In the genomic region with DNA sequence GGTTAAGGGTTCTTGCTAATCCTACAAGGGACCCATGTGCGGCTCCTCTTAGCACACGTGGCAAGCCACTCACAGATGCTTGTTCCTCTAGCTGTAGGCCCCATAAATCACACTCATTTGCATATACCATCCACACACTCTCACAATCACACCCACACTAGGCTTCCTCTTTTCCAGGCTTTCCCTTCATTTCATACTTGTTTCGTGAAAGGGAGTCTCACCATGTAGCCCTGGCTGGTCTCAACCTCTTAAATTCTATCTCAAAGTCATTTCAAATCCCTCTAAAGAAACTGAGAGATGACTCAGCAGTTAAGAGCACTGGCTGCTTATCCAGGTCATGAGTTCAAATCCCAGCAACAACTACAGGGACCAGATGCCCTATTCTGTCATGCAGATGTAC, we compare ENCODE assay signal across 8 mouse cellular contexts. TPM values are rescaled to one million over a fixed set of nuclear protein-coding genes. Genes with fewer than 3 reads are reported as not detected.
DNase-seq lines count a peak whose midpoint lies in the region; ATAC-seq and TF ChIP-seq lines count a peak whose summit lies in the region.

No protein-coding gene starts in this region.

- peaks cover 6% of the 10 kb centered on the region for H3K4me1 ChIP-seq in heart, adult 2 months (ENCODE audit: control insufficient read depth, insufficient read depth, low read length)
- peaks cover 28% of the 10 kb centered on the region for H3K4me1 ChIP-seq in forebrain, embryonic 14.5 days (ENCODE audit: control insufficient read depth, insufficient read depth, low read length)
- H3K4me1 ChIP-seq in liver, embryonic 16.5 days (ENCODE audit: control insufficient read depth, low read depth, low read length) = peaks cover 32% of the 10 kb centered on the region

- H3K27me3 ChIP-seq in heart, adult 2 months (ENCODE audit: control insufficient read depth, insufficient read depth, low read length) = no peaks in the 10 kb centered on the region
- H3K27me3 ChIP-seq in C2C12 (ENCODE audit: control insufficient read depth, insufficient read depth, insufficient read length) = no peaks in the 10 kb centered on the region
- H3K27me3 ChIP-seq in forebrain, embryonic 14.5 days (replicated peaks; ENCODE audit: control insufficient read depth, insufficient read depth, low read length) = no peaks in the 10 kb centered on the region
- no peaks in the 10 kb centered on the region for H3K27me3 ChIP-seq in liver, embryonic 16.5 days (ENCODE audit: control insufficient read depth, insufficient read depth, low read depth, low read length)

- no peak overlapping the region for H3K27ac ChIP-seq in heart, adult 2 months
- H3K27ac ChIP-seq in forebrain, embryonic 14.5 days (ENCODE audit: low read depth, low read length) = no peak overlapping the region
- H3K27ac ChIP-seq in liver, embryonic 16.5 days (ENCODE audit: low read length) = no peak overlapping the region

- H3K4me3 ChIP-seq in heart, adult 2 months = peak overlapping the region; percentile 23; the same call in 1 of the 2 replicates
- peak overlapping the region; percentile 80 for H3K4me3 ChIP-seq in C2C12 (ENCODE audit: insufficient read depth, poor library complexity, severe bottlenecking)
- H3K4me3 ChIP-seq in forebrain, embryonic 14.5 days (ENCODE audit: low read depth, low read length) = peak overlapping the region; percentile 67
- H3K4me3 ChIP-seq in liver, embryonic 16.5 days (ENCODE audit: low read depth, low read length) = peak overlapping the region; percentile 93

- peaks cover 5% of the 10 kb centered on the region for H3K36me3 ChIP-seq in heart, adult 2 months (ENCODE audit: control insufficient read depth, insufficient read depth, low read length)
- H3K36me3 ChIP-seq in C2C12 (ENCODE audit: control insufficient read depth, insufficient read depth) = peaks cover 71% of the 10 kb centered on the region
- peaks cover 58% of the 10 kb centered on the region for H3K36me3 ChIP-seq in forebrain, embryonic 14.5 days (ENCODE audit: control insufficient read depth, insufficient read depth, low read length)
- H3K36me3 ChIP-seq in liver, embryonic 16.5 days (ENCODE audit: control insufficient read depth, insufficient read depth) = peaks cover 41% of the 10 kb centered on the region

- H3K9ac ChIP-seq in heart, adult 2 months (ENCODE audit: low read depth, low read length) = no peak overlapping the region
- H3K9ac ChIP-seq in forebrain, embryonic 14.5 days (ENCODE audit: low read length) = peak overlapping the region; percentile 86; the same call in 1 of the 2 replicates
- peak overlapping the region; percentile 35; the same call in 1 of the 2 replicates for H3K9ac ChIP-seq in liver, embryonic 16.5 days (ENCODE audit: low read depth, low read length)

- whole genome bisulfite sequencing in heart, adult 2 months = 62% methylated on average over 3 of the region's 3 CpGs
- WGBS in forebrain, embryonic 14.5 days = 69% methylated on average over 3 of the region's 3 CpGs
- 31% methylated on average over 3 of the region's 3 CpGs for WGBS in liver, embryonic 16.5 days (ENCODE audit: insufficient replicate concordance)

- ATAC-seq in forebrain, embryonic 14.5 days = no peak
- no peak for ATAC-seq in liver, embryonic 16.5 days (ENCODE audit: low read depth)

- TF ChIP-seq POLR2A in heart, adult 2 months (IDR thresholded peaks at IDR 0.05; ENCODE audit: insufficient read depth, low read depth, low read length) = no peak

- H3K4me2 ChIP-seq in forebrain, embryonic 14.5 days (ENCODE audit: low read length) = peak overlapping the region; percentile 77
- H3K4me2 ChIP-seq in liver, embryonic 16.5 days (ENCODE audit: low read depth, low read length) = peak overlapping the region; percentile 74

- TF ChIP-seq CTCF in heart, adult 2 months (IDR thresholded peaks at IDR 0.05) = no peak
- no peak for TF ChIP-seq CTCF in C2C12 (IDR thresholded peaks at IDR 0.05; ENCODE audit: control insufficient read depth, insufficient read depth, insufficient read length)

- peaks cover 46% of the 10 kb centered on the region for H3K79me3 ChIP-seq in C2C12 (ENCODE audit: low read depth)

- intact Hi-C loops in heart, adult 2 months (cut with DNase I) = no loop called here
- intact Hi-C loops in heart, postnatal 10 days (cut with DNase I) = no loop called here
- intact Hi-C loops in left cerebral cortex, postnatal 36 days (cut with DNase I) = loop anchor here (2.0 kb wide), 1 partner anchor 17 kb away; no protein-coding TSS in a partner anchor

- DNase-seq in heart, adult 2 months = no peak
- DNase-seq in heart, postnatal 10 days = no peak
- no peak for DNase-seq in forebrain, embryonic 14.5 days (ENCODE audit: low spot score)
- no peak for DNase-seq in layer of hippocampus, postnatal 14 days (ENCODE audit: low spot score in 2 of 2)
- no peak for DNase-seq in cerebellum, postnatal 25 days
- no peak for DNase-seq in left cerebral cortex, postnatal 36 days (ENCODE audit: low spot score in 2 of 2)

- no peak for TF ChIP-seq EP300 in heart, adult 2 months (IDR thresholded peaks at IDR 0.05; ENCODE audit: insufficient read depth, low read depth, low read length)

- no peaks in the 10 kb centered on the region for H3K79me2 ChIP-seq in heart, adult 2 months (replicated peaks; ENCODE audit: control insufficient read depth, insufficient read depth, low read length)
- peaks cover 78% of the 10 kb centered on the region for H3K79me2 ChIP-seq in C2C12 (ENCODE audit: control insufficient read depth, insufficient read depth)

- no peak overlapping the region for H3ac ChIP-seq in C2C12 (ENCODE audit: control insufficient read depth, insufficient read length, low read depth)

- H3K9me3 ChIP-seq in forebrain, embryonic 14.5 days (replicated peaks; ENCODE audit: control insufficient read depth, low read length) = no peaks in the 10 kb centered on the region
- no peaks in the 10 kb centered on the region for H3K9me3 ChIP-seq in liver, embryonic 16.5 days (replicated peaks; ENCODE audit: control insufficient read depth, low read length)

TF ChIP-seq in C2C12, 6 proteins besides CTCF, POLR2A, EP300 and RAD21:
- TF ChIP-seq MYOG (IDR thresholded peaks at IDR 0.05; ENCODE audit: control insufficient read depth, extremely low read depth, insufficient read length) = no peak
- no peak for TF ChIP-seq USF1 (IDR thresholded peaks at IDR 0.05; ENCODE audit: low read depth)
- TF ChIP-seq MYOD1 (IDR thresholded peaks at IDR 0.05; ENCODE audit: control insufficient read depth, insufficient read length, low read depth) = no peak
- TF ChIP-seq MAX (IDR thresholded peaks at IDR 0.05) = no peak
- no peak for TF ChIP-seq CEBPB (IDR thresholded peaks at IDR 0.05; ENCODE audit: low read depth)
- TF ChIP-seq FOSL1 (IDR thresholded peaks at IDR 0.05; ENCODE audit: insufficient read depth, low read length, poor library complexity, severe bottlenecking) = no peak

RNA-seq across cellular contexts. Expression of gene Srrt, which starts 1.7 kb away (rescaled TPM):
- total RNA-seq in heart, adult 2 months (2021) = 10 to 100 TPM; 60.5 to 66.4 TPM
- 63.9 and 74.2 TPM in 2 replicates for polyA plus RNA-seq in heart, adult 2 months (2012; rRNA removed)
- total RNA-seq in heart, postnatal 10 days (2021) = 10 to 100 TPM; 91.0 to 91.9 TPM
- polyA plus RNA-seq in C2C12 (2012; fragmentation: generic; extraction: Trizol) = 130 TPM
- 78.9 and 95.2 TPM in 2 replicates for polyA plus RNA-seq in forebrain, embryonic 14.5 days (2014; fragmentation: Nextera tagmentation; extraction: Ambion mirVana)
- polyA plus RNA-seq in liver, embryonic 16.5 days (2015; fragmentation: Nextera tagmentation; extraction: Ambion mirVana) = 68.0 and 69.7 TPM in 2 replicates
- 100 to 1,000 TPM; 189 to 217 TPM for total RNA-seq in layer of hippocampus, postnatal 14 days (2021)
- 100 to 1,000 TPM; 132 to 230 TPM for total RNA-seq in left cerebral cortex, postnatal 36 days (2021)

RNA-seq across cellular contexts. Expression of gene Trip6, which starts 8.4 kb away (rescaled TPM):
- total RNA-seq in heart, adult 2 months (2021) = 10 to 100 TPM; 12.5 to 13.6 TPM
- 23.5 and 24.2 TPM in 2 replicates for polyA plus RNA-seq in heart, adult 2 months (2012; rRNA removed)
- 10 to 100 TPM; 22.5 to 23.3 TPM for total RNA-seq in heart, postnatal 10 days (2021)
- 80.0 TPM for polyA plus RNA-seq in C2C12 (2012; fragmentation: generic; extraction: Trizol)
- polyA plus RNA-seq in forebrain, embryonic 14.5 days (2014; fragmentation: Nextera tagmentation; extraction: Ambion mirVana) = 18.2 and 18.4 TPM in 2 replicates
- 9.3 and 9.6 TPM in 2 replicates for polyA plus RNA-seq in liver, embryonic 16.5 days (2015; fragmentation: Nextera tagmentation; extraction: Ambion mirVana)
- 1 to 10 TPM; 4.6 to 6.0 TPM for total RNA-seq in layer of hippocampus, postnatal 14 days (2021)
- 1 to 10 TPM; 3.5 to 5.1 TPM for total RNA-seq in left cerebral cortex, postnatal 36 days (2021)

RNA-seq across cellular contexts. Expression of gene Ufsp1, which starts 11.4 kb away (rescaled TPM):
- 1 to 10 TPM; 8.1 to 8.8 TPM for total RNA-seq in heart, adult 2 months (2021)
- polyA plus RNA-seq in heart, adult 2 months (2012; rRNA removed) = 11.8 and 12.8 TPM in 2 replicates
- total RNA-seq in heart, postnatal 10 days (2021) = 1 to 10 TPM; 8.8 to 10.0 TPM
- polyA plus RNA-seq in C2C12 (2012; fragmentation: generic; extraction: Trizol) = 10.6 TPM
- polyA plus RNA-seq in forebrain, embryonic 14.5 days (2014; fragmentation: Nextera tagmentation; extraction: Ambion mirVana) = 9.8 and 10.3 TPM in 2 replicates
- 7.0 and 7.8 TPM in 2 replicates for polyA plus RNA-seq in liver, embryonic 16.5 days (2015; fragmentation: Nextera tagmentation; extraction: Ambion mirVana)
- total RNA-seq in layer of hippocampus, postnatal 14 days (2021) = 10 to 100 TPM; 18.0 to 19.9 TPM
- 10 to 100 TPM; 11.4 to 15.0 TPM for total RNA-seq in left cerebral cortex, postnatal 36 days (2021)

RNA-seq across cellular contexts. Expression of gene Ache, which starts 18.5 kb away (rescaled TPM):
- 1 to 10 TPM; 1.5 to 2.2 TPM for total RNA-seq in heart, adult 2 months (2021)
- 3.5 and 4.9 TPM in 2 replicates for polyA plus RNA-seq in heart, adult 2 months (2012; rRNA removed)
- 1 to 10 TPM; 4.6 to 4.8 TPM for total RNA-seq in heart, postnatal 10 days (2021)
- 0.06 TPM for polyA plus RNA-seq in C2C12 (2012; fragmentation: generic; extraction: Trizol)
- 6.9 and 10.9 TPM in 2 replicates for polyA plus RNA-seq in forebrain, embryonic 14.5 days (2014; fragmentation: Nextera tagmentation; extraction: Ambion mirVana)
- 14.4 and 18.6 TPM in 2 replicates for polyA plus RNA-seq in liver, embryonic 16.5 days (2015; fragmentation: Nextera tagmentation; extraction: Ambion mirVana)
- 100 to 1,000 TPM in 1 of 2 experiments, 10 to 100 TPM in 1; 85.6 to 100 TPM for total RNA-seq in layer of hippocampus, postnatal 14 days (2021)
- 10 to 100 TPM; 60.1 to 64.5 TPM for total RNA-seq in left cerebral cortex, postnatal 36 days (2021)

RNA-seq across cellular contexts. Expression of gene Slc12a9, which starts 27.6 kb away (rescaled TPM):
- total RNA-seq in heart, adult 2 months (2021) = 1 to 10 TPM; 1.7 to 2.2 TPM
- 6.0 and 8.9 TPM in 2 replicates for polyA plus RNA-seq in heart, adult 2 months (2012; rRNA removed)
- total RNA-seq in heart, postnatal 10 days (2021) = 1 to 10 TPM; 4.4 to 5.4 TPM
- polyA plus RNA-seq in C2C12 (2012; fragmentation: generic; extraction: Trizol) = 7.3 TPM
- 6.2 and 9.9 TPM in 2 replicates for polyA plus RNA-seq in forebrain, embryonic 14.5 days (2014; fragmentation: Nextera tagmentation; extraction: Ambion mirVana)
- polyA plus RNA-seq in liver, embryonic 16.5 days (2015; fragmentation: Nextera tagmentation; extraction: Ambion mirVana) = 2.8 and 3.0 TPM in 2 replicates
- total RNA-seq in layer of hippocampus, postnatal 14 days (2021) = 10 to 100 TPM; 29.7 to 35.5 TPM
- total RNA-seq in left cerebral cortex, postnatal 36 days (2021) = 10 to 100 TPM; 21.1 to 25.2 TPM

Comparison
In these comparisons a context has a peak if more than half of its experiments do, and no peak if none do; other contexts are left out.
1. H3K4me3 ChIP-seq: peak in every context shown above with its lines; median percentile 93 in liver, embryonic 16.5 days; 80 in C2C12; 67 in forebrain, embryonic 14.5 days; 23 in heart, adult 2 months.